Mouse (Mus musculus) CH12.LX (cell line): ENCODE results near the gene E130114P18Rik.

Experiments
- CTCF ChIP-seq, 2 experiments: IDR thresholded peaks in 1 of 2; conservative IDR thresholded peaks in 1 of 2; 2 replicates each; pipeline ENCODE4 v1.5.1; 2011 to 2012; ENCODE audit warnings: low read depth in 2 of 2, low read length in 2 of 2, improper control_type of control experiment in 1 of 2, inconsistent platforms in 1 of 2, mild to moderate bottlenecking in 1 of 2, moderate library complexity in 1 of 2
- E2F4 ChIP-seq: IDR thresholded peaks from 2 replicates; pipeline ENCODE4 v1.6.1; 2011; ENCODE audit warnings: low read depth, low read length, improper control_type of control experiment; ENCODE audit not compliant: insufficient replicate concordance
- SMC3 ChIP-seq: IDR thresholded peaks from 2 replicates; pipeline ENCODE4 v1.6.1; 2011; ENCODE audit warnings: low read depth, low read length, improper control_type of control experiment

GRCm38 (mm10) chr4:97582796-97583430 is 195.0 kb downstream of the E130114P18Rik start:
- no peak for TF ChIP-seq CTCF (conservative IDR thresholded peaks at IDR 0.05 in 1 of 2, IDR thresholded peaks at IDR 0.05 in 1 of 2; ENCODE audit: low read depth in 2 of 2, low read length in 2 of 2)
- TF ChIP-seq SMC3 = no peak
- no peak for TF ChIP-seq E2F4
